Mouse (Mus musculus): Measurements from ENCODE around the gene Primpol. TPM values are rescaled to one million over a fixed set of nuclear protein-coding genes. Genes with fewer than 3 reads are reported as not detected.

Primpol gene
- polyA plus RNA-seq, 1 experiment: 1.5 TPM

DNA sequence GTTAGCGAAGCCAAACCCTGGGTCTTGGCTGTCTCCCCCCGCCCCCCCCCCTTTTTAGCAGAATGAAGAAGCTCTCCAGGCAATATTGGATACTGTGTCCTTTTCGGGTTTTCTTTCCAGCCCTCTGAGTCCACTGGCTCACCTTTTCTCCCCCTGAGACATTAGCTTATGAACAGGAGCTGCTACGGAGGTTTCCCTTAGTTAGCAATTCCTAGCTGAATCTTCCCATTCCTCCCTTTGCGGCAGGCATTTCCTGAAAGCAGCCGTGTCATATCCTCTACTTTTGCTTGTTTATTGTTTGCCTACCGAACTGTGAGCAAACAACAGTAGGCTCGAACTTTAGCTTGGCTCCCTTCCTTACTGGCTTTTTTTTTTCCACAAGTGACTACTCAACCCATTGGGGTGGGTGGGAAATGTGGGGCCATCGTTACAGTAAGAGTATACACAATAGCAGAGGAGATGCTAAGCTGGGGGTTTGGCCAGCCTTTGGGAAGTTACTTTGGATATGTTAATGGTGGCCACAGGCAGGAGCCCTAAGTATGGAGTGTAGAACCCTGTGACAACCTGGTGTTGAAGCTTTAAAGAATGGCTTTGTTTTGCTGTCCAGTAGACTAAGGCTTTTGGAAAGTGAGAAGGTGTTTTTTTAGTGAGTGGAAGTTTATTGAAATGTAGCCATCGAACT is 1.8 kb upstream of the Primpol start:
- Histone ChIP-seq H3K4me3 (ENCODE audit: control insufficient read depth, low read depth, low read length) (no peak overlapping the region; the same call in 1 of the 2 replicates), H3K4me1 (ENCODE audit: control insufficient read depth, insufficient read depth, low read length) (peaks cover 13% of the 10 kb centered on the region), H3K27me3 (ENCODE audit: control insufficient read depth, insufficient read depth, low read length) (no peaks in the 10 kb centered on the region), H3K36me3 (ENCODE audit: control insufficient read depth, insufficient read depth, low read length) (no peaks in the 10 kb centered on the region), H3K27ac (ENCODE audit: control insufficient read depth, insufficient read depth, low read depth, low read length) (no peak overlapping the region)
- TF ChIP-seq POLR2A (IDR thresholded peaks at IDR 0.05; ENCODE audit: control insufficient read depth, low read depth, low read length) (no peak), CTCF (IDR thresholded peaks at IDR 0.05; ENCODE audit: control insufficient read depth, insufficient read depth, insufficient replicate concordance, low read depth, low read length) (no peak)

DNA sequence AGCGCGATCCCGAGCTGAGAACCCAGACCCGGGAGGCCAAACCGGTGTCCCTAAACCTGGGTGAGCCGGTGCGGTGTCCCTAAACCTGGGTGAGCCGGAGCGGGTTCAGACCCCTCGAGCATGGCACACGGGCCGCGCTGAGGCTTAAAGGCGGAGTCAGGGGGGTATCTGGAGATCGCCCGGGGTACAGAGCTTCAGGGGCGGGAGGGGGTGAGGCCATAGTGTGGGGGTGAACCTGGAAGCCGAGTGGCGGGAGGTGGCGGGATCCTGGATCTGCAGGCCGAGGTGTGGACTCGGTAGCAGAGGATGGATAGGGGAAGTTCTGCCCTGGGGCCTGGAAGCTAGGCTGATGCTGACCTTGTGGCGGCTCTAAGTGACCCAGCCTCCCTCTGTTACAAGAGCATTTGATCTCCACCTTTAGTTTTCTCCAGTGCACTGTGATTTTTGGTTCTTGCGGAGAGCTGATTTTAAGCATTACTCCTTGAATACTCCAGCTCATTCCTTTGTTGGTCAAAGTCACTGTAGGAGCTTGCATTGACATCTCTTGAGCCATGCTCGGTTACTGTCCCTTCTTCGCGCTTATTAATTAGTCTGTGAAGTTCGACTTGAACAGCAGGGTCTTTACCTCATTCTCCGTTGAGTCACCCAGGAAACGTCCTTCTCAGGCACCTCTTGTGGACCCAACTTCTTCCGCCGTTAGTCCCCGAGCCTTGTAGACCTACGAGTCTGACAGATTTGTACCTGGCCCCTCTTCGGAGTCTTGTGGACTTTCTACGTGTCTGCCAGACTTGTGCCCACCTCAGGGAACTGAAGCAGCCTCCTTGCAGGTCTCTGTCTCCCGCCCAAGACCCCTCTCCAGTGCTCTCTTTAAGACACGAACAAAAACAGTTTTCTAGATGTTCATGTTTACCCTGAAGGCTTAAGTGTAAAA is 943 bp upstream of the Primpol start:
- no peaks in the 10 kb centered on the region for H3K27me3 ChIP-seq (ENCODE audit: control insufficient read depth, insufficient read depth, low read length)
- H3K4me1 ChIP-seq (ENCODE audit: control insufficient read depth, insufficient read depth, low read length): peaks cover 13% of the 10 kb centered on the region
- peak overlapping the region; percentile 92 for H3K4me3 ChIP-seq (ENCODE audit: control insufficient read depth, low read depth, low read length)
- no peaks in the 10 kb centered on the region for H3K36me3 ChIP-seq (ENCODE audit: control insufficient read depth, insufficient read depth, low read length)
- TF ChIP-seq POLR2A (IDR thresholded peaks at IDR 0.05; ENCODE audit: control insufficient read depth, low read depth, low read length) (no peak), CTCF (IDR thresholded peaks at IDR 0.05; ENCODE audit: control insufficient read depth, insufficient read depth, insufficient replicate concordance, low read depth, low read length) (no peak)
- peak overlapping the region; percentile 19; the same call in 1 of the 2 replicates for H3K27ac ChIP-seq (ENCODE audit: control insufficient read depth, insufficient read depth, low read depth, low read length)

DNA sequence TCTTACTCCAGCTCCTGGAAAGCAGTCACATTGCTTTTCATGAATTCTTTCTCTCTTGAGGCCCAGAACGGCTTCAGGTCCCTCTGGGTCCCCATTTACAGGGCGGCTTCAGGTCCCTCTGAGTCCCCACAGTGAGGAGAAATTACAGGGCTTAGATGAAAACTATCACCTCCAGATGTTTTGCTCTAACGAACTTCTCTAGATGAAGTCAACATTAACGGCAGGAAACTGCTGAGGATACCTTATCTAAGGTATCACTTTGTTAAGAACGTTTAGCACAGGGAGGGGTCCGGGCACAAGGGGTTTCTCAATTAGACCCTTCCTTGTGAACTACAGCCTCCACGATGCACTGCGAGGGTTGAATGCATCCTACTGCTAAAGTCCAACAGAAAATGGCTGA is 1.1 kb downstream of the Primpol start:
- Histone ChIP-seq H3K4me3 (ENCODE audit: control insufficient read depth, low read depth, low read length) (no peak overlapping the region), H3K36me3 (ENCODE audit: control insufficient read depth, insufficient read depth, low read length) (no peaks in the 10 kb centered on the region), H3K27ac (ENCODE audit: control insufficient read depth, insufficient read depth, low read depth, low read length) (no peak overlapping the region), H3K27me3 (ENCODE audit: control insufficient read depth, insufficient read depth, low read length) (no peaks in the 10 kb centered on the region), H3K4me1 (ENCODE audit: control insufficient read depth, insufficient read depth, low read length) (peaks cover 13% of the 10 kb centered on the region)
- TF ChIP-seq CTCF (IDR thresholded peaks at IDR 0.05; ENCODE audit: control insufficient read depth, insufficient read depth, insufficient replicate concordance, low read depth, low read length): no peak
- no peak for TF ChIP-seq POLR2A (IDR thresholded peaks at IDR 0.05; ENCODE audit: control insufficient read depth, low read depth, low read length)

DNA sequence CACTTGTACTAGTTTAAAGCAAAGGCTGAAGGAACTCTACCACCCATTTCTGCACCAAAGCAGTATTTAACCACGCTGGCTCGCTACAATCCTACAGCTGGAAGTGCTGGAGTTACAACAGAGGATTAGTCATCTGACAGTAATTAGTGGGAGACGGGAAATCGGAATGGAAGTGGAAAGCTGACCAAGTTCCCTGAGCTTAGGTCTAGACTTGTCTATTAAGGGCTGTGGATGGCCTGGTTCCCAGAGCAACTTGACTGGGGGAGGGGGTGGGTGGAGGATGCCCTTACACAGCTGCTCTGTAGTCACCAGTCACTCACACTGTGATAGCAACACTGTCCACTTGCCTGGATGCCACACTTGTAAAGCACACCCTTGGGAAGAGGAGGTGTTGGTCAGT is 3.6 kb downstream of the Primpol start:
- Histone ChIP-seq H3K4me1 (ENCODE audit: control insufficient read depth, insufficient read depth, low read length) (peaks cover 10% of the 10 kb centered on the region), H3K27me3 (ENCODE audit: control insufficient read depth, insufficient read depth, low read length) (no peaks in the 10 kb centered on the region), H3K27ac (ENCODE audit: control insufficient read depth, insufficient read depth, low read depth, low read length) (no peak overlapping the region), H3K4me3 (ENCODE audit: control insufficient read depth, low read depth, low read length) (no peak overlapping the region), H3K36me3 (ENCODE audit: control insufficient read depth, insufficient read depth, low read length) (no peaks in the 10 kb centered on the region)
- TF ChIP-seq POLR2A (IDR thresholded peaks at IDR 0.05; ENCODE audit: control insufficient read depth, low read depth, low read length): no peak
- TF ChIP-seq CTCF (IDR thresholded peaks at IDR 0.05; ENCODE audit: control insufficient read depth, insufficient read depth, insufficient replicate concordance, low read depth, low read length): no peak

DNA sequence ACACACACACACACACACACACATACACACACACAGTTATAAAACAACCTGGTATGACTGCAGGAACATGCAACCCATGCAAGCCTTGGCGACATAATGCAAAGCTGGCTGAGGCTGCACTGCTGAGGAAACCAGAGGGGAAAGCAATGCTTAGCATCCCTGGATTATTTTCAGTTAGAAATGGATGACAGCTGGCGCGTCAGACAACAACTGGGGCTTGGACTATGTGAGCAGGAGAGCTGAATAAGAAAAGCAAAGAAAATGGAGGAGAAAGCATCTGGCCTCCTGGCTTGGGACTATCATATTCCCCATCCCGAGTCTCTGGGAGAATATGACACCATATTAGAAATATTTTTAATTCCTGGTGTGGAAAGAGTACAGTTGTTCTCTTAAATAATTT is 4.1 kb downstream of the Primpol start:
- peaks cover 5% of the 10 kb centered on the region for H3K4me1 ChIP-seq (ENCODE audit: control insufficient read depth, insufficient read depth, low read length)
- H3K36me3 ChIP-seq (ENCODE audit: control insufficient read depth, insufficient read depth, low read length): no peaks in the 10 kb centered on the region
- no peaks in the 10 kb centered on the region for H3K27me3 ChIP-seq (ENCODE audit: control insufficient read depth, insufficient read depth, low read length)
- TF ChIP-seq CTCF (IDR thresholded peaks at IDR 0.05; ENCODE audit: control insufficient read depth, insufficient read depth, insufficient replicate concordance, low read depth, low read length): no peak
- TF ChIP-seq POLR2A (IDR thresholded peaks at IDR 0.05; ENCODE audit: control insufficient read depth, low read depth, low read length): no peak
- no peak overlapping the region for H3K4me3 ChIP-seq (ENCODE audit: control insufficient read depth, low read depth, low read length)
- no peak overlapping the region for H3K27ac ChIP-seq (ENCODE audit: control insufficient read depth, insufficient read depth, low read depth, low read length)

DNA sequence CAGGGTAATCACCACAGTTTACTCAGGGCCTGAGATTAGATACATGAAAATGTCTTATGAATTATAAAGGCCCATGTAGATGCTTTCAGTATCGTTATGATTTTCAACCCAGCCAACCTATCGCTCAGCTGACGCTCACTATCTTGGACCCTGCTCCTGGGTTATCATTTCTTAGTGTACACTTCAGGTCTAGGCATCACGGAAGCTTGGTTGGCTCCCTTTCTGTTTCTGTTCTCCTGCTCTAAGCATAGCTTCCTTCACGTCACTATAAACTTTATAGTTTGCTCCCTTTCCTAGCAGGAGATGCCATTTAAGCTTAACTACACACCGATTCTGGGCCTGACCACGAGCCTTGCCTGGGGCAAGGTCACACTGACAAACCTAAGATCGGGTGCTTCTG is 5.5 kb downstream of the Primpol start:
- H3K27me3 ChIP-seq (ENCODE audit: control insufficient read depth, insufficient read depth, low read length): no peaks in the 10 kb centered on the region

DNA sequence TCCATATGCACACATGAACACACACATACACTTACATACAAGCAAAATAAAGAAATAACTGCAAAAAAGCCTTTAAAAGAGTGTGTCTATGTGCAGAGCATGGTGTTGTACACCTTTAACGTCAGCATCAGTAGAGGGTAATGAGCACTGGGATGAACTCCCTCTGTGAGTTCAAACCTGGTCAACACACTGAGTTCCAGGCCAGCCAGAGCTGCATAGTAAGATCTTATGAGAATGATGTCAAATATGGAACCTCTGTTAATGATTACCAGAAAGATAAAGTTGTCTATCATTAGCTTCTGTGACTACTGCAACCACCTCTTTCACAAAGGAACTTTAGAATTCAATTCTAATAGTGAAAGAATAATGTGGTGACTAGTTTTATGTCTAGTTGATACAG is 10.1 kb downstream of the Primpol start:
- no peak overlapping the region for H3K27ac ChIP-seq (ENCODE audit: control insufficient read depth, insufficient read depth, low read depth, low read length)
- H3K4me1 ChIP-seq (ENCODE audit: control insufficient read depth, insufficient read depth, low read length): no peaks in the 10 kb centered on the region
- no peak overlapping the region for H3K4me3 ChIP-seq (ENCODE audit: control insufficient read depth, low read depth, low read length)
- TF ChIP-seq POLR2A (IDR thresholded peaks at IDR 0.05; ENCODE audit: control insufficient read depth, low read depth, low read length): no peak
- no peak for TF ChIP-seq CTCF (IDR thresholded peaks at IDR 0.05; ENCODE audit: control insufficient read depth, insufficient read depth, insufficient replicate concordance, low read depth, low read length)
- H3K27me3 ChIP-seq (ENCODE audit: control insufficient read depth, insufficient read depth, low read length): no peaks in the 10 kb centered on the region
- no peaks in the 10 kb centered on the region for H3K36me3 ChIP-seq (ENCODE audit: control insufficient read depth, insufficient read depth, low read length)

More for the DNA sequence above, 5.5 kb downstream of the Primpol start:
- TF ChIP-seq POLR2A (IDR thresholded peaks at IDR 0.05; ENCODE audit: control insufficient read depth, low read depth, low read length) (no peak), CTCF (IDR thresholded peaks at IDR 0.05; ENCODE audit: control insufficient read depth, insufficient read depth, insufficient replicate concordance, low read depth, low read length) (no peak)
- Histone ChIP-seq H3K27ac (ENCODE audit: control insufficient read depth, insufficient read depth, low read depth, low read length) (no peak overlapping the region), H3K36me3 (ENCODE audit: control insufficient read depth, insufficient read depth, low read length) (no peaks in the 10 kb centered on the region), H3K4me3 (ENCODE audit: control insufficient read depth, low read depth, low read length) (no peak overlapping the region), H3K4me1 (ENCODE audit: control insufficient read depth, insufficient read depth, low read length) (no peaks in the 10 kb centered on the region)

All from testis, adult 2 months (tissue).